Mouse (Mus musculus): ENCODE results near the gene Cobll1. TPM values are rescaled to one million over a fixed set of nuclear protein-coding genes. Genes with fewer than 3 reads are reported as not detected.
"Not testable (repeated sequence)": the region's sequence is repeated elsewhere in the genome, so short reads cannot be mapped to it uniquely, and the experiment has no call there.

The Cobll1 gene
- polyA plus RNA-seq (2012; rRNA removed), result 3.1 and 4.4 TPM in 2 replicates

DNA sequence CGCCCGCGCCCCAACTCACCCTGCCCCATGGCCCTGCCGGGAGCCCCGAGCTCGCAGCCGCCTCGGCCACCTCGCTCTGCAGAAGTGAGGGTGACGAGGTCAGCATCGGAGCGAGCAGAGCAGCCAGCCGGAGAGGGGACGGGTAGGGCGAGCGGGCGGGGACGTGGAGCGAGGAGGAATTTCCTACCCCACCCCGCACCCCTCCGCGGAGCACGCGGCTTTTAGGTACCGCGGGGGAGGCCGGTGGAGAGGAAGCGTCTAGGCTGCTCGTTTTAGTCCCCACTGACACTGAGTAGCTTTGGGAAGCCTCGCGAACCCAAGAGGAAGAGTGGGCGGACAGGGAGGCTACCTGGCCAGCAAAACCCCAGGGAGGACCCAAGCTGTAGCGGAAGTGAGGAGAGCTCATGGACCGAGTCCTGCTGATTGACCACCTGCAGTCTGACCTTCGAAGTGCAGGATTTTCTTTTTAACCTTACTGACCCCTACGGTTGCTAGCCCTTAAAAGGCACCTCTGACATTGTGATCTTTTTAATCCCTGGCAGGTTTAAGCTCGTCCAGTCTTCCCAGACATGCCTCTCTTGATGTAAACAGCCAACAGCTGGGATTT is at the start of gene Cobll1:
Gene Cobll1 (minus strand): TSS at position 440 of the 607 bp plus-strand sequence.
- TF ChIP-seq CTCF (IDR thresholded peaks at IDR 0.05; ENCODE audit: borderline replicate concordance, extremely low read depth, insufficient read depth, insufficient read length) (no peak), POLR2A (IDR thresholded peaks at IDR 0.05; ENCODE audit: borderline replicate concordance, extremely low read depth, insufficient read depth, insufficient read length, poor library complexity, severe bottlenecking) (no peak)

DNA sequence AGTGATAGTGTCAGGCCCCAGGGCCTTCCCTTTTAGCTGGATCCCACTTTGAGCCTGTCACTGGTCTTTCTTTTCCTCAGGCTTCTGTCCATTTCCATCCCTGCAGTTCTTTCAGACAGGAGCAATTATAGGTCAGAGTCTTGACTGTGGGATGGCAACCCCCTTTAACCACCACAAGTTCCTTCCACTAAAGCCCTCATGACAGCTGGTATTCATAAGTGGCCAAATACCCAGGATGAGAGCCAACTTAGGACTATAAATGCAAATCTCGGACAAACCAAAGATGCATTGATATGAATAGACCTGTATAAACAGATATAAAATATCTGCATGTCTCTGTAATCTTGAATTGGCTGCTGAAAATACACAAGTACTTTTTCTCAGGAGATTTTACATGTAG is 49.5 kb upstream of the Cobll1 start:
- DNase-seq (ENCODE audit: low read depth), result no peak
- TF ChIP-seq POLR2A (IDR thresholded peaks at IDR 0.05; ENCODE audit: borderline replicate concordance, extremely low read depth, insufficient read depth, insufficient read length, poor library complexity, severe bottlenecking), result no peak
- no peak for TF ChIP-seq CTCF (IDR thresholded peaks at IDR 0.05; ENCODE audit: borderline replicate concordance, extremely low read depth, insufficient read depth, insufficient read length)

More for the DNA sequence above, at the start of gene Cobll1:
- DNase-seq (ENCODE audit: low read depth), result peak; percentile 42

DNA sequence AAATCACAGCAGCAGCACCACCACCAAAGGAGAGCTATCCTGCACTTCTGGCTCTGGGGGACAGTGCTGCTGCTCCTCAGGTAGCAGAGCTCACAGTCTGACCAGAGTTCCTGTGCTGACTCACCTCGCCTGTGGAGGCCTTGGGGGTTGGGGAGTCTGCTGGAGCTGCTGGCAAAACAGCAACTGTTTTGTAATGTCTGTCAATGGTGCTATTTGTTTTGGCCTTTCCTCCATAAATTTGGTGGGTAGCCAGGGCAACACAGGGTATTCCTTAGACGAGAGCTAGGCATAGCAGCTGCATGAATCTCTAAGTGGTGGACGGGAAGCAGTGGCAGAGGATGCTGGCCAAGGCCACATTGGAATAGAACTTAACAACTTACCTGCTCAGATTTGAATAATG is 46.2 kb upstream of the Cobll1 start:
- peak; percentile 58 for DNase-seq (ENCODE audit: low read depth)
- TF ChIP-seq POLR2A (IDR thresholded peaks at IDR 0.05; ENCODE audit: borderline replicate concordance, extremely low read depth, insufficient read depth, insufficient read length, poor library complexity, severe bottlenecking), result no peak

DNA sequence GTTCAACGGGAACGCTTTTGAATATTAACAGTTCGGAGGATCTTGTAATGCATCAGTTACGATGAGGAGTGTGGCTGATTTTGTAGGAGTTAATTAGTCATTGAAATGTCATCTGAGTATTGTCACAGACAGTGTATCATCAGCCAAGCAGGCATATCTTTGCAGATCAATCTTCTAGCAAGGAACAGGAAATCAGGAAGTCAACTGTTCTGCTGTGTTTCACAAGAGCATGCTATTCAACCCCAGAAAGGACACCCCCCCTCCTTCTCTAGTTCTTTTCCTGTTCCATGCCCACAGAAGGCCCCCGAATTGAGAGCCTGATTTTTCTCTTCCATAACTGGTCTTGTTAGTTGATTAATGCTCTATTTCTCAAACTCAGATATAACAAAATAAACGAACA is 43.8 kb upstream of the Cobll1 start:
- TF ChIP-seq POLR2A (IDR thresholded peaks at IDR 0.05; ENCODE audit: borderline replicate concordance, extremely low read depth, insufficient read depth, insufficient read length, poor library complexity, severe bottlenecking) (no peak), CTCF (IDR thresholded peaks at IDR 0.05; ENCODE audit: borderline replicate concordance, extremely low read depth, insufficient read depth, insufficient read length) (no peak)
- no peak for DNase-seq (ENCODE audit: low read depth)

DNA sequence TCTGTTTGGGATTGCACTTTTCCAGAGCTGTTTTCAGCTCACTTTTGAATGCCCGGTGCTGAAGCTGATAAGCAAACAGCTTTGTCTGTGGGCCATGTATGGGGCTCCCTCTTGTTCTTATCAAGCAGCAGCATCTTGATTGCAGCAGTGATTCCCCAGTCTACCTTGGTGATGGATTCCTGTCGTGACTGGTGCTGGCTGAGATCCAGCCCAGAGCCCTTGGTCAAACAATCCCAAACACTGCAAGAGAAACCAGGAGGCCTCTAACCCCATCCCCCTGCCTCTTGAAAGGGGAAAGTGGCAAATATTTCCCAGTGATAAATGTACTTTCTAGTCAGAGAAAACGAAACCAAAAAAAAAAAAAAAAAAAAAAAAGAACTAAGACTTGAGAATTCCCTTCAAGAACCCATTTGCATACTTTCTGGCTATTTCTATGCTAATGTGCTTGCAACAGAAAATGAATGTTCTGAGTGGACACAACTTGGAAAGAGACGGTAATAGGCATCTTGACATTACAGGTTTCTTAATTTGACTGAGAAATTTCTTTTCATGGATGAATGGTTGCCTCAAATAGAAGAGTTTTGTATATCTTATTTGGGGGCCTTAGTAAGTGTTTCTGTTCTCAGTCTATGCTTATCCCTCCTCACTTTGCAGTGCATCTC is 40.0 kb upstream of the Cobll1 start:
- peak; percentile 42 for DNase-seq (ENCODE audit: low read depth)
- TF ChIP-seq CTCF (IDR thresholded peaks at IDR 0.05; ENCODE audit: borderline replicate concordance, extremely low read depth, insufficient read depth, insufficient read length) (no peak), POLR2A (IDR thresholded peaks at IDR 0.05; ENCODE audit: borderline replicate concordance, extremely low read depth, insufficient read depth, insufficient read length, poor library complexity, severe bottlenecking) (no peak)

DNA sequence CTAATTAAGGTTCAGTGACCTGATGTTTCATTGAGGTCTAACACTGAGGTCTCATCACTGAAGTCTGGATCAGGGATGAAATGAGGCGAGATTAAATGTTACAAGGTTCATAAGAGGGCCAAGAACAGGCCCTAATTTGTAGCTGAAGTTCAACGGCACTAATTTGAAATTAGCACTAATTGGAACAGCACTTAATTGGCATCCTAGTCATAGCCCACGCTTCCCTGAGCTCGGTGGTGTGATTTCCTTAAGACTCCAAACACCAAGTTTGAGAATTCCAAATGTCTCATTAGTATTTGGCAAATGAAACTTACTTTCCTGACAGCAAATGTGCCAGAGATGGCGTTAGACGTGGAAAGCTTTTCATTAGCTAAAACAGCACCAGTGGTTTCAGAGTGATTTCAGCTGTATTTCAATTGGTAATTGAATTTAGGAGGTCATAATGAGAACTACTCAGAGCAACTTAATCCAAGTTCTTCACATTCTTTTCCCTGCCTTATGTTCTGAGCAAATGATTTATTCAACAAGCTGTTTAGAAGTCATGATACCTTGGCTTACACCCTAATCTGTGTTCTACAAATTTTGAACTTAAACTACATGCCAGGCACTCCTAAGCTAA is 36.3 kb upstream of the Cobll1 start:
- peak; percentile 95 for DNase-seq (ENCODE audit: low read depth)
- TF ChIP-seq CTCF (IDR thresholded peaks at IDR 0.05; ENCODE audit: borderline replicate concordance, extremely low read depth, insufficient read depth, insufficient read length), result no peak
- TF ChIP-seq POLR2A (IDR thresholded peaks at IDR 0.05; ENCODE audit: borderline replicate concordance, extremely low read depth, insufficient read depth, insufficient read length, poor library complexity, severe bottlenecking), result no peak

DNA sequence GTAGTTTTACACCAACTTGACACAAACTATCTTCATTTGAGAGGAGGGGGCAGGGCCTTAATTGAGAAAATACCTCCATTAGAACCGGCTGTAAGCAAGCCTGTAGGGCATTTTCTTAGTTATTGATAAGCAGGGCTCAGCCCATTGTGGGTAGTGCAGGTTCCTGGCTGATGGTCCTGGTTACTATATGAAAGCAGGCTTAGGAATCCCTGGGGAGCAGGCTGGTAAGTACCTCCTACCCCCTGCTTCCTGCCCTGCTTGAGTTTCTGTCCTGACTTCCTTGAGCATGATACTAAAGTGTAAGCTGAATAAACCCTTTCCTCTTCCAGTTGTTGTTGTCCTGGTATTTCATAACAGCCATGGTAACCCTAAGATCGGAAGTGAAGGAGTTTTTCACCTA is 34.7 kb upstream of the Cobll1 start:
- DNase-seq (ENCODE audit: low read depth), result no peak
- TF ChIP-seq POLR2A (IDR thresholded peaks at IDR 0.05; ENCODE audit: borderline replicate concordance, extremely low read depth, insufficient read depth, insufficient read length, poor library complexity, severe bottlenecking), result no peak
- TF ChIP-seq CTCF (IDR thresholded peaks at IDR 0.05; ENCODE audit: borderline replicate concordance, extremely low read depth, insufficient read depth, insufficient read length), result no peak

DNA sequence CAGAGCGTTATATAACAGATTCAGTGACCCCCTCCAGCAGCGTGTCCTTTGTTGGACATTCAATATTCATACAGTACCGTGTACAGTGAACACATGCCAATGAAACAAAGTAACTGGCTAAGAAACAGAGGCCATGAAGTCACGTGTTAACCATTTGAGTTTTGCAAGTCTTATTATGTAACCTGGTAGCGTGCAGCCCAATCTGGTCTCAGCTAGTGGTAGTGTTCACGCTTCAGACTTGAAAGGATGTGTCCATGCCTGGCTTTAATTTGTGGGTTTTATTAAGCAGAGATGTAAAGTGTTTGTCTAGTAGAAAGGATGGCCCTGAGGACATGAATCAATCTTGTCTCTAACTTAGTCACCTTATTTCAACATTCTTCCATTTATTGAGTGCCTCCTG is 29.5 kb upstream of the Cobll1 start:
- no peak for DNase-seq (ENCODE audit: low read depth)
- TF ChIP-seq CTCF (IDR thresholded peaks at IDR 0.05; ENCODE audit: borderline replicate concordance, extremely low read depth, insufficient read depth, insufficient read length) (no peak), POLR2A (IDR thresholded peaks at IDR 0.05; ENCODE audit: borderline replicate concordance, extremely low read depth, insufficient read depth, insufficient read length, poor library complexity, severe bottlenecking) (no peak)

DNA sequence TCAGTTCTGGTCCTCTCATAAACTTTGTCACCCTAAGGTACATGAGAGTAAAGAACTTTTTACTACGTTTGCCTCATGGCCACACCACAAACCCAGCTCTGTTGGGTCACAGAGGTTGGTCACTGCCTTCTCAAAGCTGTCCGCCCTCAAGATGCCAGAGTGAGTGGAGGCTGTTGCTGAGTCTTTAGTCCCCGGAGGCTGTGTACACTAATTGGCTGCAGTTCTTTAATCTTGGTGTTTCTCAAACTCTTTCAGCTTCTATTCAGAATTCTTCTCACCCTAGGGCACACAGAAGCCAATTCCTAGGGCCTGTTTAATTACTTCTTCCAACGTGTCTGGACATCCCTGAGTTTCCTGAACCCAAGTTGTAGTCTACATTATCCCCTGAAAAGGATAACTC is 28.6 kb upstream of the Cobll1 start:
- DNase-seq (ENCODE audit: low read depth), result peak; percentile 64
- no peak for TF ChIP-seq POLR2A (IDR thresholded peaks at IDR 0.05; ENCODE audit: borderline replicate concordance, extremely low read depth, insufficient read depth, insufficient read length, poor library complexity, severe bottlenecking)
- no peak for TF ChIP-seq CTCF (IDR thresholded peaks at IDR 0.05; ENCODE audit: borderline replicate concordance, extremely low read depth, insufficient read depth, insufficient read length)

DNA sequence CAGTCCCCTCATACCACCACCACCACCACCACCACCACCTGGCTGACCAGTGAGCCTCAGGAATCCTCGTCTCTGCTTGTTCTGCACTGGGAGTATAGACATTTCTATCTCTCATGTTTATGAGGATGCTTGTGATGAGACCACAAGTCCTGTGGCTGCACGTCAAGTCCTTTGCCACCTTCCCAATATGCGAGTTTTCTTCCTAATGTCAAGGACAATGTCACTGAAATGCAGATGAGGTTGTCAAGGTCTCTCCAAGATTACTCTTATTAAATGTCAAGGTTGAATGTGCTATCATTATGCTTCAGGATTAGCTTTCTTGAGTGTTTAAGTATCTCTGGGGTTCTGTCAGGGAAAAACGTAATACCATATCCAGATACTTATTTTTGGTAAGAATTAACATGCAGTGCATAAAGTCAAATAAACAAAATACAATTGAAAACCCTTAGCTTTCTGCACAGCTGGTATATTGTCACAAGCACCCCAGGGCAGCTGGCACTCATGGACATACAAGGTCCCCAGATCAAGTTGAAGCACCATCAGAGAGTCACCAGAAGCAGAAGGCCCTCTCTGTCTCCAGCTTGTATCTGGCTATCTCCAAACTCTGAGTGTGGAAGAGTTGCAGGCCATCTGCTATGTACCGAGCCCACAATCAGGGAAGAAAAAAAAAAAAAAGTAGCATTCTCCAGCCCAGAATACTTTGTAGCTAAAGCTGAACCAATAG is 27.5 kb upstream of the Cobll1 start:
- no peak for DNase-seq (ENCODE audit: low read depth)
- no peak for TF ChIP-seq CTCF (IDR thresholded peaks at IDR 0.05; ENCODE audit: borderline replicate concordance, extremely low read depth, insufficient read depth, insufficient read length)
- no peak for TF ChIP-seq POLR2A (IDR thresholded peaks at IDR 0.05; ENCODE audit: borderline replicate concordance, extremely low read depth, insufficient read depth, insufficient read length, poor library complexity, severe bottlenecking)

DNA sequence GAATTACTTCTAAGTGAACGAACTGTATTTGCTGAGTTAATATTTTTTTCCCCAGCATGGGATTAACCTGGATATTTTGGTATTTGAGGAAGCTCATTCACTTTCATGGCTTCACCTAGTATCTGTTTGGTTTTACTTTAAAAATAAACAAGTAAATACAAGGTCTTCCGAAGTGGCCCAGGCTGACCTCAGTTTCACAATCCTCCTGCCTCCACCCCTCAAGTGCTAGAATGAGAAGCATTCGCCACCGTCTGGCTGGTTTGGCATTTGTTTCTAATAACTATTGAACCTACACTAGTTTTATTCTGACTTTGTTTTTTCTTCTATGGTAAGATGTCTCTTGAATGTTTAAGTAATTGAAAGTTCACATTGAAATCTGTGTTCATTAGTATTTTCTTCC is 23.0 kb upstream of the Cobll1 start:
- DNase-seq (ENCODE audit: low read depth), result no peak
- TF ChIP-seq POLR2A (IDR thresholded peaks at IDR 0.05; ENCODE audit: borderline replicate concordance, extremely low read depth, insufficient read depth, insufficient read length, poor library complexity, severe bottlenecking), result no peak
- TF ChIP-seq CTCF (IDR thresholded peaks at IDR 0.05; ENCODE audit: borderline replicate concordance, extremely low read depth, insufficient read depth, insufficient read length), result no peak

DNA sequence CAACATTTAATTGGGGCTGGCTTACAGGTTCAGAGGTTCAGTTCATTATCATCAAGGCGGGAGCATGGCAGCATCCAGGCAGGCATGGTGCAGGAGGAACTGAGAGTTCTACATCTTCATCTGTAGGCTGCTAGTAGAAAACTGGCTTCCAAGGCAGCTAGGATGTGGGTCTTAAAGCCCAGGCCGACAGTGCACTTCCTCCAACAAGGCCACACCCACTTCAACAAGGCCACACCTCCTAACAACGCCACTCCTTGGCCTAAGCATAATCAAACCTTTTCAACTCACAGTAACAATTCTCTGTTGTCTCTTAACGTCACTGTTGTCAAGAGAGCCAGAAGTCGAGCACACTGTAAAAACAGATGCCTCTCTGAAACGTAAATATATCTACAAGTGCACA is 21.6 kb upstream of the Cobll1 start:
- not testable (repeated sequence) for DNase-seq (ENCODE audit: low read depth)
